Mouse (Mus musculus) ES-Bruce4 (cell line): Measurements from ENCODE around the gene Foxq1. TPM values are rescaled to one million over a fixed set of nuclear protein-coding genes. Genes with fewer than 3 reads are reported as not detected.

Source experiments
- H3K27ac ChIP-seq: 2 replicates; pipeline ENCODE4 v1.5.1; 2012; ENCODE audit warnings: low read length, inconsistent platforms; ENCODE audit not compliant: insufficient read depth
- H3K27me3 ChIP-seq: 2 replicates; pipeline ENCODE4 v1.6.1; 2012; ENCODE audit warnings: mild to moderate bottlenecking, low read length, inconsistent platforms; ENCODE audit not compliant: control insufficient read depth, poor library complexity, insufficient read depth, severe bottlenecking
- H3K36me3 ChIP-seq: 2 replicates; pipeline ENCODE4 v1.6.1; 2012; ENCODE audit warnings: inconsistent platforms, mild to moderate bottlenecking, low read length, moderate library complexity; ENCODE audit not compliant: control insufficient read depth, poor library complexity, insufficient read depth, severe bottlenecking
- H3K4me1 ChIP-seq: one replicate; pipeline ENCODE4 v1.8.1; 2011; ENCODE audit warnings: low read length; ENCODE audit not compliant: control insufficient read depth, insufficient read depth
- H3K4me3 ChIP-seq: 2 replicates; pipeline ENCODE4 v1.5.1; 2011; ENCODE audit warnings: low read depth, mild to moderate bottlenecking, low read length
- H3K9ac ChIP-seq: 2 replicates; pipeline ENCODE4 v1.6.1; 2012; ENCODE audit warnings: low read depth, mild to moderate bottlenecking, inconsistent platforms; ENCODE audit not compliant: poor library complexity, severe bottlenecking
- H3K9me3 ChIP-seq: replicated peaks from 2 replicates; pipeline ENCODE4 v1.6.1; 2012; ENCODE audit warnings: mild to moderate bottlenecking, low read length, inconsistent platforms; ENCODE audit not compliant: control insufficient read depth, poor library complexity, insufficient read depth, severe bottlenecking
- CTCF ChIP-seq: IDR thresholded peaks from one replicate; pipeline ENCODE4 v1.8.1; 2011; ENCODE audit warnings: low read depth, low read length
- EP300 ChIP-seq: IDR thresholded peaks from 2 replicates; pipeline ENCODE4 v1.6.1; 2011; ENCODE audit warnings: low read depth, low read length; ENCODE audit not compliant: insufficient read depth
- POLR2A ChIP-seq: IDR thresholded peaks from one replicate; pipeline ENCODE4 v1.8.1; 2011; ENCODE audit warnings: low read length; ENCODE audit not compliant: insufficient read depth
- polyA plus RNA-seq: library from polyadenylated mRNA; stranded (reverse); fragments of >200 nt; gene quantifications from 2 replicates; pipeline ENCODE4 v1.2.4, GENCODE M21; 2011; ENCODE audit warnings: low read depth; ENCODE audit not compliant: missing spikeins, insufficient read depth, insufficient read length

Foxq1 gene
- 1.3 and 1.5 TPM in 2 replicates for polyA plus RNA-seq

GRCm38 (mm10) chr13:31555834-31556233 lies at the start of gene Foxq1:
Foxq1 (plus strand) TSS chr13:31556134.
- Histone ChIP-seq H3K9ac (no peak within 1 kb of the TSS), H3K4me3 (no peak within 1 kb of the TSS), H3K36me3 (no peaks in the 10 kb centered on the region), H3K27ac (no peak within 1 kb of the TSS), H3K4me1 (no peaks in the 10 kb centered on the region), H3K27me3 (peaks cover 13% of the 10 kb centered on the region), H3K9me3 (no peaks in the 10 kb centered on the region)
- no peak for TF ChIP-seq POLR2A
- TF ChIP-seq CTCF: no peak
- TF ChIP-seq EP300: no peak

GRCm38 (mm10) chr13:31506494-31507167 lies 49.3 kb upstream of the Foxq1 start:
- no peak for TF ChIP-seq CTCF
- TF ChIP-seq POLR2A: no peak
- TF ChIP-seq EP300: no peak

GRCm38 (mm10) chr13:31515261-31515660 lies 40.7 kb upstream of the Foxq1 start:
- Histone ChIP-seq H3K27ac (no peak overlapping the region), H3K9ac (no peak overlapping the region), H3K36me3 (no peaks in the 10 kb centered on the region), H3K4me1 (no peaks in the 10 kb centered on the region), H3K4me3 (no peak overlapping the region), H3K27me3 (no peaks in the 10 kb centered on the region), H3K9me3 (no peaks in the 10 kb centered on the region)
- TF ChIP-seq CTCF (no peak), POLR2A (no peak), EP300 (no peak)

More at GRCm38 (mm10) chr13:31506494-31507167, 49.3 kb upstream of the Foxq1 start:
- Histone ChIP-seq H3K9me3 (no peaks in the 10 kb centered on the region), H3K9ac (no peak overlapping the region), H3K27me3 (no peaks in the 10 kb centered on the region), H3K4me3 (no peak overlapping the region), H3K27ac (no peak overlapping the region), H3K36me3 (no peaks in the 10 kb centered on the region), H3K4me1 (no peaks in the 10 kb centered on the region)

GRCm38 (mm10) chr13:31518411-31518886 lies 37.5 kb upstream of the Foxq1 start:
- no peaks in the 10 kb centered on the region for H3K4me1 ChIP-seq
- TF ChIP-seq EP300 (no peak), POLR2A (no peak), CTCF (no peak)
- H3K27me3 ChIP-seq: no peaks in the 10 kb centered on the region
- H3K9ac ChIP-seq: no peak overlapping the region
- no peak overlapping the region for H3K27ac ChIP-seq
- H3K36me3 ChIP-seq: no peaks in the 10 kb centered on the region
- H3K4me3 ChIP-seq: no peak overlapping the region
- H3K9me3 ChIP-seq: no peaks in the 10 kb centered on the region

GRCm38 (mm10) chr13:31518971-31519370 lies 37.0 kb upstream of the Foxq1 start:
- TF ChIP-seq EP300 (no peak), POLR2A (no peak), CTCF (no peak)
- H3K27me3 ChIP-seq: no peaks in the 10 kb centered on the region

GRCm38 (mm10) chr13:31524976-31525375 lies 31.0 kb upstream of the Foxq1 start:
- TF ChIP-seq CTCF: no peak
- no peak for TF ChIP-seq POLR2A
- no peak for TF ChIP-seq EP300
- H3K9ac ChIP-seq: no peak overlapping the region
- H3K27ac ChIP-seq: no peak overlapping the region
- no peaks in the 10 kb centered on the region for H3K4me1 ChIP-seq
- H3K4me3 ChIP-seq: no peak overlapping the region
- no peaks in the 10 kb centered on the region for H3K36me3 ChIP-seq
- no peaks in the 10 kb centered on the region for H3K9me3 ChIP-seq
- no peaks in the 10 kb centered on the region for H3K27me3 ChIP-seq

More at GRCm38 (mm10) chr13:31518971-31519370, 37.0 kb upstream of the Foxq1 start:
- no peaks in the 10 kb centered on the region for H3K9me3 ChIP-seq
- no peak overlapping the region for H3K27ac ChIP-seq
- no peak overlapping the region for H3K9ac ChIP-seq
- H3K36me3 ChIP-seq: no peaks in the 10 kb centered on the region
- no peaks in the 10 kb centered on the region for H3K4me1 ChIP-seq
- H3K4me3 ChIP-seq: no peak overlapping the region
